Mouse (Mus musculus): ENCODE results near the gene Prss16. TPM values are rescaled to one million over a fixed set of nuclear protein-coding genes. Genes with fewer than 3 reads are reported as not detected.
"Not testable (repeated sequence)": the region's sequence is repeated elsewhere in the genome, so short reads cannot be mapped to it uniquely, and the experiment has no call there.

The Prss16 gene
- polyA plus RNA-seq, 1 experiment from 2014 or later: 0.14 TPM

GRCm38 (mm10) chr13:22041651-22042567 lies 32.4 kb upstream of the Prss16 start:
- H3K9me3 ChIP-seq: no peaks in the 10 kb centered on the region
- peak overlapping the region; percentile 91 for H3K27ac ChIP-seq (replicated peaks)
- H3K27me3 ChIP-seq: no peaks in the 10 kb centered on the region
- peak overlapping the region; percentile 33 for H3K9ac ChIP-seq (replicated peaks)
- H3K4me2 ChIP-seq (replicated peaks): peak overlapping the region; percentile 84
- H3K4me1 ChIP-seq: peaks cover 33% of the 10 kb centered on the region
- ATAC-seq (replicated peaks): peak; percentile 2; the same call in 1 of the 2 replicates
- no peaks in the 10 kb centered on the region for H3K36me3 ChIP-seq
- WGBS: 2% methylated on average over 13 of the region's 13 CpGs
- H3K4me3 ChIP-seq: peak overlapping the region; percentile 48

DNA sequence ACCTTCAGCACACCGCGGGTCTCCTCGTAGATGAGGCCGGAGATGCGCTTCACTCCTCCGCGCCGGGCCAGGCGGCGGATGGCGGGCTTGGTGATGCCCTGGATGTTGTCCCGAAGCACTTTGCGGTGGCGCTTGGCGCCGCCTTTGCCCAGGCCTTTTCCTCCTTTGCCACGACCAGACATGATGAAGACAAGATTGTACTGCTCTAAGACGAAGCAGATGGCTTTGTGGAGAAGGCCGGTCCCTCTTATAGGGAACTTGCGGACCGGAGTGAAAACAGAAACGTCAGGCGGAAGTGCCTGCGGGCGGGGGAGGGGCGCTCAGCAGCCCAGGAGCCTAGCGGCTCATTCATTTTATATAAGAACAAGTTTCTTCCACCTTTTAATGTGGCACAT lies 31.6 kb upstream of the Prss16 start, which contains the start of gene Hist1h4i:
Gene Hist1h4i, minus strand, starts transcription at position 221 of the 395 bp plus-strand sequence.
- peaks cover 40% of the 10 kb centered on the region for H3K4me1 ChIP-seq
- H3K9me3 ChIP-seq, H3K36me3 ChIP-seq, H3K27me3 ChIP-seq: not testable (repeated sequence)
- H3K27ac ChIP-seq (replicated peaks): peak within 1 kb of the TSS; percentile 91
- H3K4me2 ChIP-seq (replicated peaks): peak within 1 kb of the TSS; percentile 84
- ATAC-seq (replicated peaks): peak; percentile 62
- peak within 1 kb of the TSS; percentile 57 for H3K9ac ChIP-seq (replicated peaks)
- H3K4me3 ChIP-seq: peak within 1 kb of the TSS; percentile 48
- WGBS: under 1% methylated on average over 27 of the region's 27 CpGs

GRCm38 (mm10) chr13:22040464-22041141 lies 31.1 kb upstream of the Prss16 start:
- Histone ChIP-seq H3K4me2 (replicated peaks) (peak overlapping the region; percentile 84), H3K4me1 (peaks cover 42% of the 10 kb centered on the region), H3K36me3 (no peaks in the 10 kb centered on the region), H3K27me3 (no peaks in the 10 kb centered on the region), H3K9me3 (no peaks in the 10 kb centered on the region), H3K9ac (replicated peaks) (peak overlapping the region; percentile 57), H3K27ac (replicated peaks) (peak overlapping the region; percentile 91), H3K4me3 (peak overlapping the region; percentile 48)
- peak; percentile 3 for ATAC-seq (replicated peaks)
- under 1% methylated on average over 24 of the region's 24 CpGs for WGBS

- Histone ChIP-seq H3K4me3 (peak overlapping the region; percentile 48), H3K36me3 (no peaks in the 10 kb centered on the region), H3K9me3 (no peaks in the 10 kb centered on the region), H3K4me2 (replicated peaks) (peak overlapping the region; percentile 84), H3K4me1 (peaks cover 42% of the 10 kb centered on the region), H3K9ac (replicated peaks) (peak overlapping the region; percentile 57; the same call in 1 of the 2 replicates), H3K27ac (replicated peaks) (peak overlapping the region; percentile 91), H3K27me3 (no peaks in the 10 kb centered on the region)
- no peak for ATAC-seq (replicated peaks)
- 6% methylated on average over 2 of the region's 2 CpGs for WGBS
These were observed 30.5 kb upstream of the Prss16 start for GRCm38 (mm10) chr13:22039951-22040463.

DNA sequence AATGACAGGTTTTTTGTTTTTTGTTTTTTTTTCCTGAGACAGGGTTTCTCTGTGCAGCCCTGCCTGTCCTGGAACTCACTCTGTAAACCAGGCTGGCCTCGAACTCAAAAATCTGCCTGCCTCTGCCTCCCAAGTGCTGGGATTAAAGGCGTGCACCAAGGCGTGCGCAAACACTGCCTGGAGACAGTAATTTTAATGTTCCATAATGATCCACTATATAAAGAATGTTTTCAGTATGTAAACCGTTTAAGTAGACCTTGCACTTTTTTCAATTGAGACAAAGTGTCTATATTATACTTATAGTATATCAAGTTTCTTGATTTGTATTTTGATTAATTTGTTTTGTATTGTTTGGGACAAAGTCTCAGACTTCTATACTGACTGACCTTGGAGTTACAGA lies 29.8 kb upstream of the Prss16 start:
- H3K4me3 ChIP-seq: no peak overlapping the region
- 65% methylated on average over 5 of the region's 5 CpGs for WGBS
- H3K9ac ChIP-seq (replicated peaks): no peak overlapping the region
- H3K27ac ChIP-seq (replicated peaks): no peak overlapping the region; the same call in 1 of the 2 replicates
- no peaks in the 10 kb centered on the region for H3K9me3 ChIP-seq
- H3K36me3 ChIP-seq: no peaks in the 10 kb centered on the region
- H3K4me1 ChIP-seq: peaks cover 46% of the 10 kb centered on the region
- no peak for ATAC-seq (replicated peaks)
- no peak overlapping the region for H3K4me2 ChIP-seq (replicated peaks)
- H3K27me3 ChIP-seq: no peaks in the 10 kb centered on the region

DNA sequence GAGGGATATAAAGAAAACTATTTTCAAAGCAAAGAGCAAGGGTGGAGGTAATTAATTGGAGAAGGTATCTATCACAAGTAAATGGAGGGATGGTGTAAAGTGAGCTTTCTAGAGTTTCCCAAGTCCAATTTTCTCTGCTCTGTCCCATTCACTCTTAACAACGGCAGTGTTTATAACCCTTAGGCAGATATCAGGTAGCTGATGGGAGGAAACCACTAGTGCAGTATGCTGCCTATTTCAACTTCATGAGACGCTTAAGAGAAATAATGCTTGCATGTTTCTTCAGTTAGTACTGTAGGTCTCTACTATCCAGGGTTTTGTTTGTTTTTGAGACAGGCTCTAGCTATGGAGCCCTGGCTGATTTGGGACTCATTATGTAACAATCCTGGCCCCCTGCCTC lies 27.9 kb upstream of the Prss16 start:
- no peak for ATAC-seq (replicated peaks)
- WGBS: 80% methylated on average over 2 of the region's 2 CpGs
- Histone ChIP-seq H3K4me2 (replicated peaks) (no peak overlapping the region), H3K27ac (replicated peaks) (peak overlapping the region; percentile 70; the same call in 1 of the 2 replicates), H3K9ac (replicated peaks) (no peak overlapping the region), H3K4me1 (peaks cover 40% of the 10 kb centered on the region), H3K27me3 (no peaks in the 10 kb centered on the region), H3K4me3 (no peak overlapping the region), H3K36me3 (no peaks in the 10 kb centered on the region), H3K9me3 (no peaks in the 10 kb centered on the region)

GRCm38 (mm10) chr13:22036986-22037385 lies 27.4 kb upstream of the Prss16 start:
- peaks cover 36% of the 10 kb centered on the region for H3K4me1 ChIP-seq
- peak overlapping the region; percentile 46 for H3K4me3 ChIP-seq
- H3K9ac ChIP-seq (replicated peaks): peak overlapping the region; percentile 46
- no peak for ATAC-seq (replicated peaks)
- H3K9me3 ChIP-seq: no peaks in the 10 kb centered on the region
- no peaks in the 10 kb centered on the region for H3K27me3 ChIP-seq
- H3K27ac ChIP-seq (replicated peaks): peak overlapping the region; percentile 70
- 58% methylated on average over 3 of the region's 3 CpGs for WGBS
- no peaks in the 10 kb centered on the region for H3K36me3 ChIP-seq
- peak overlapping the region; percentile 53; the same call in 1 of the 2 replicates for H3K4me2 ChIP-seq (replicated peaks)

- Histone ChIP-seq H3K36me3 (no peaks in the 10 kb centered on the region), H3K27ac (replicated peaks) (peak overlapping the region; percentile 70), H3K4me3 (peak overlapping the region; percentile 46), H3K27me3 (no peaks in the 10 kb centered on the region), H3K4me1 (peaks cover 30% of the 10 kb centered on the region), H3K9me3 (no peaks in the 10 kb centered on the region), H3K9ac (replicated peaks) (peak overlapping the region; percentile 46), H3K4me2 (replicated peaks) (peak overlapping the region; percentile 53)
- no peak; the same call in 1 of the 2 replicates for ATAC-seq (replicated peaks)
- 1% methylated on average over 23 of the region's 23 CpGs for WGBS
These were observed 26.8 kb upstream of the Prss16 start for GRCm38 (mm10) chr13:22036149-22036956.

- not testable (repeated sequence) for H3K9me3 ChIP-seq, H3K36me3 ChIP-seq, H3K27me3 ChIP-seq
- peak within 1 kb of the TSS; percentile 53 for H3K4me2 ChIP-seq (replicated peaks)
- peak within 1 kb of the TSS; percentile 49 for H3K9ac ChIP-seq (replicated peaks)
- peaks cover 25% of the 10 kb centered on the region for H3K4me1 ChIP-seq
- peak within 1 kb of the TSS; percentile 46 for H3K4me3 ChIP-seq
- peak within 1 kb of the TSS; percentile 70 for H3K27ac ChIP-seq (replicated peaks)
- under 1% methylated on average over 30 of the region's 69 CpGs for WGBS
- ATAC-seq (replicated peaks): peak; percentile 99
These were observed 26.0 kb upstream of the Prss16 start, which contains the start of the genes Hist1h2ah and Hist1h2bk for GRCm38 (mm10) chr13:22035267-22036148. Gene Hist1h2ah (minus strand): TSS chr13:22035568. Gene Hist1h2bk (plus strand): TSS chr13:22035870.

- under 1% methylated on average over 14 of the region's 14 CpGs for WGBS
- H3K4me2 ChIP-seq (replicated peaks): peak overlapping the region; percentile 53
- no peaks in the 10 kb centered on the region for H3K36me3 ChIP-seq
- H3K27ac ChIP-seq (replicated peaks): peak overlapping the region; percentile 65
- ATAC-seq (replicated peaks): peak; percentile 32; the same call in 1 of the 2 replicates
- peaks cover 17% of the 10 kb centered on the region for H3K4me1 ChIP-seq
- peak overlapping the region; percentile 46 for H3K4me3 ChIP-seq
- peak overlapping the region; percentile 49 for H3K9ac ChIP-seq (replicated peaks)
- no peaks in the 10 kb centered on the region for H3K27me3 ChIP-seq
- no peaks in the 10 kb centered on the region for H3K9me3 ChIP-seq
These were observed 25.1 kb upstream of the Prss16 start for GRCm38 (mm10) chr13:22034443-22035266.
